Mouse (Mus musculus): Measurements from ENCODE around the gene Zbtb2.

Gene Zbtb2

DNA sequence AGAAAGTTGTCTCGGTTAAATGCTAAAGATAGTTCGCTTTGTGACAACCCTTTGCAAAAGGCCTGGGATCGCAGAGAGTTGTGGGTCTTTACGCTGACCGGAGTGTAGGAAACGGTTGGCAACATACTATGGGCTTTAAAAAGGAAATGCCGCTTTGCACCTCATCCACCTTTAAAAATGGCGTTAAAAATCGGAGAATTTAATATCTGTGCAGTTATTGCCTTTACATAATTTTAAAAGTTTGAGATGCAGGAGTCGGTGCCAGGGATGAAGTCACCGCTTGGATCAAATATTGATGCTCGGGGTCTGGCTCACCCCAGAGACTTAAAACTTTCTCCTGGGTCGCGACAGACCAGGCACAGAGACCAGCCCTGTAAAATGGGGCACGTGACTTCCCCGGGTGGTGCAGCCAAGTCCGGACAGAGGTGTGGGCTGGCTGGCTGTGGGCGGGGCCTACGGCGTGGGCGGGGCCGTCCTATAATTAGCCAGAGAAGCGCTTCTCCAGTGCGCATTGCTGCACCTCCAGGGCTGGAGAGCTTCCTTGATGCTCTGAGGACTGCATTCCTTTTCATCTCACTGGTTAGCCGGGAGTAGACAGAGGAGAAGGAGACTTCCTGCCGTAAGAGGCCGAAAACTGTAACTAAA is 53.7 kb downstream of the Zbtb2 start:
- peak; percentile 80 for DNase-seq (ENCODE audit: low read depth, low spot score)

- peak; percentile 75 for DNase-seq (ENCODE audit: low read depth, low spot score)
Measured at GRCm38 (mm10) chr10:4333319-4333718, 54.6 kb downstream of the Zbtb2 start.

DNA sequence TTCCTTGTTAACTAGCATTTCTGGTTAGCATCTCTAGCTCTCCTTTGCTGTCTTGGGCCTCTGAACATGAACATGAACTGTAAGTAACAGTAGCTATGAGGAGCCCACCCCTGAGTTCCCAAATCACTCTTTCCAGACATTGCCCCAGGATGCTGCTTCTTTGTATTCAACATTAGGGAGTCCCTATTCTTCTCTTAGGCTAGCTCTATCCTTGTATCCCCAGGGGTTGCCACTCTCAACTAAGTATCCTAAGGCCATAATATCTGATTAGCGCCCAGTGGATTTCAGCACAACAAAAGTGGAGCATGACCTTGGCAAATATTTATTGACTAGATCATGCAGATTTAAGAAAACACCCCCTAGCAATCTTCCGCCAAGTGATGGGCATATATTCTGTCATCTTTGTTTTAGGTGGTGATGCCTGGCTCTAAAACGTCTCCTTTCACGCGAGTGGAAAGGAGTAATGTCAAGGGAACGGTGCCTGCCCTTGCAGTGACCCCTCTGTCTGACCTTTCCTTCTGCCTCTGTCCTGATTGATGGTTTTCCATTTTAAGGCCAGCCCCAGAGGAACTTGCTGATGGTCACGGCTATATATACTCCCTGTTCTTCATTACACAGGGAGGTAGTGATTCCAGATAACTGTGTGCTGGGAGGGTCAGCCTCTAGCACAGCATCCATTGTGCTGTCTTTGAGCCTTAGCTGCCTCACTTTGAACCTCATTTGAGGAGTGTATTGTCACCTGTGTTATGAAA is 55.5 kb downstream of the Zbtb2 start:
- DNase-seq (ENCODE audit: low read depth, low spot score) = peak; percentile 57

GRCm38 (mm10) chr10:4327716-4328115 is 60.2 kb downstream of the Zbtb2 start:
- no peak for DNase-seq (ENCODE audit: low read depth, low spot score)

DNA sequence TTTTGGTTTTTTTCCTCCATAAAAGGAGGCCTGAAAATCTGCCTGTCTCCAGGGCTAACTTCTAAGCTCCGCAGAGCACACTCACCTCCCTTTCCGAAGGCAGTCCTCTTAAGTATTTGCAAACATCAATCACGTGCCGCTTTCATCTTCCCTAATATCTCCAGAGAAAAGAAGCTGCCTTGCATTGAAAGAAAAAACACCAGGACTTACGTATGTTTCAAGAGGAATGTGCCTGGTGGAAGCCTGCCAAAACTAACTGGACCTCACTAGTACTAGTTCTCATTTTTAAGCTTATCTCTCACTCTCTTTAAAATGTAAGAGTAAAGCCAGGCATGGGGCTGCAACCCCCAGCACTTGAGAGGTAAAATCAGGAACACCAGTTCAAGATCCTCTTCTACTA is 62.3 kb downstream of the Zbtb2 start:
- peak; percentile 48 for DNase-seq (ENCODE audit: low read depth, low spot score)

DNA sequence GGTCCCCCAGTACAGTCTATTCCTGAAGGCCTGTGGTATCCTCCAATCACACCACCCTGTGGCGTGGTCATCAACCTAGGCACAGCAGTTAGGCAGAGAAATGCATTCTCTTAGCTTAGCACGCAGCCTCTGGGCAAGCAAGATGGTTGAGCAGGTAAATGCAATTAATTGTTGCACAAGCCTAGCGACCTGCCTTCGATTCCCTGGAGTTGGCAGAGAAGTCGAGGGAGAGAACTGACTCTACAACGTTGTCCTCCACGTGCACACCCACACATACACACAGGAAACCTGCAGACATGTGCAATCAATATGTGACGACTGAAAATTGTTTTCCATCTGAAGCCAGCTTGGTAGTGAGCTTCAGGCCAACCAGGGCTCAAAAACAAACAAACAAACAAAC is 64.0 kb downstream of the Zbtb2 start:
- no peak for DNase-seq (ENCODE audit: low read depth, low spot score)
